Mouse (Mus musculus): ENCODE measurements at regions not wholly inside any gene's neighbourhood (a gene's known extent, or its start where the extent isn't known, plus 50 kb on each side); places are given as distances from the start of the nearest gene placed in this dataset.

- no peak for DNase-seq
These were observed 221.5 kb downstream of the Pdcd6ip start for GRCm38 (mm10) chr9:113486494-113487081.

GRCm38 (mm10) chr9:113479897-113480296 is 228.2 kb downstream of the Pdcd6ip start:
- DNase-seq, result peak; percentile 43

GRCm38 (mm10) chr9:113478761-113479265 is 229.2 kb downstream of the Pdcd6ip start:
- DNase-seq, result no peak

- no peak for DNase-seq
These were observed 236.3 kb downstream of the Pdcd6ip start for GRCm38 (mm10) chr9:113471781-113472180.

- no peak for DNase-seq
These were observed 245.2 kb downstream of the Pdcd6ip start for GRCm38 (mm10) chr9:113462888-113463287.

- DNase-seq, result no peak
These were observed 245.7 kb downstream of the Pdcd6ip start for GRCm38 (mm10) chr9:113462267-113462887.

- no peak for DNase-seq
These were observed 248.2 kb downstream of the Pdcd6ip start for GRCm38 (mm10) chr9:113459885-113460284.

GRCm38 (mm10) chr9:113459221-113459620 is 248.8 kb downstream of the Pdcd6ip start:
- DNase-seq, result no peak

GRCm38 (mm10) chr9:113458741-113459154 is 249.3 kb downstream of the Pdcd6ip start:
- no peak for DNase-seq

- DNase-seq, result no peak
These were observed 250.7 kb downstream of the Pdcd6ip start for GRCm38 (mm10) chr9:113457169-113457850.

- DNase-seq, result no peak
These were observed 252.5 kb downstream of the Pdcd6ip start for GRCm38 (mm10) chr9:113455577-113455976.

GRCm38 (mm10) chr9:113453231-113453630 is 254.8 kb downstream of the Pdcd6ip start:
- no peak for DNase-seq

GRCm38 (mm10) chr9:113441770-113442411 is 266.2 kb downstream of the Pdcd6ip start:
- DNase-seq, result peak; percentile 61

GRCm38 (mm10) chr9:113438394-113438793 is 269.7 kb downstream of the Pdcd6ip start:
- DNase-seq, result no peak

- DNase-seq, result no peak
These were observed 272.1 kb downstream of the Pdcd6ip start for GRCm38 (mm10) chr9:113435921-113436320.

GRCm38 (mm10) chr9:113433424-113433823 is 274.6 kb downstream of the Pdcd6ip start:
- no peak for DNase-seq

- DNase-seq, result no peak
These were observed 275.4 kb downstream of the Pdcd6ip start for GRCm38 (mm10) chr9:113432601-113433179.

- no peak for DNase-seq
These were observed 277.6 kb downstream of the Pdcd6ip start for GRCm38 (mm10) chr9:113430411-113430810.

GRCm38 (mm10) chr9:113427281-113427680 is 280.8 kb downstream of the Pdcd6ip start:
- DNase-seq, result no peak

- no peak for DNase-seq
These were observed 281.7 kb downstream of the Pdcd6ip start for GRCm38 (mm10) chr9:113426324-113426723.

- no peak for DNase-seq
These were observed 286.4 kb downstream of the Pdcd6ip start for GRCm38 (mm10) chr9:113421645-113422044.

GRCm38 (mm10) chr9:113421121-113421520 is 286.9 kb downstream of the Pdcd6ip start:
- no peak for DNase-seq

- peak; percentile 20 for DNase-seq
These were observed 288.3 kb downstream of the Pdcd6ip start for GRCm38 (mm10) chr9:113419801-113420200.

All from kidney, adult 18-20 months (tissue).